Mouse (Mus musculus) midbrain, embryonic 11.5 days (tissue): Measurements from ENCODE around the gene Pagr1a. TPM values are rescaled to one million over a fixed set of nuclear protein-coding genes. Genes with fewer than 3 reads are reported as not detected.

Source experiments
- ATAC-seq: fragments of 200-750 bp; cut with Nextera tagmentation; 2 replicates; pipeline ENCODE4 v1.8.0; 2017; ENCODE audit warnings: moderate TSS enrichment, moderate library complexity; ENCODE audit not compliant: low FRiP score
- DNase-seq: peaks from one replicate; pipeline ENCODE4 v3.0.0; 2015; ENCODE audit warnings: low spot score; ENCODE audit errors: missing footprints
- H3K27ac ChIP-seq: fragments of 300-500 bp; sonication (generic); 2 replicates; pipeline ENCODE4 v1.5.1; 2014; ENCODE audit warnings: low read depth, low read length
- H3K27me3 ChIP-seq: fragments of 300-500 bp; sonication (generic); 2 replicates; pipeline ENCODE4 v1.6.1; 2014; ENCODE audit warnings: mild to moderate bottlenecking, low read length, moderate library complexity, mixed read lengths; ENCODE audit not compliant: control insufficient read depth, insufficient read depth
- H3K36me3 ChIP-seq: fragments of 300-500 bp; sonication (generic); 2 replicates; pipeline ENCODE4 v1.6.1; 2014; ENCODE audit warnings: mild to moderate bottlenecking, low read length, moderate library complexity, mixed read lengths; ENCODE audit not compliant: control insufficient read depth, insufficient read depth
- H3K4me1 ChIP-seq: fragments of 300-500 bp; sonication (generic); 2 replicates; pipeline ENCODE4 v1.6.1; 2014; ENCODE audit warnings: low read length; ENCODE audit not compliant: control insufficient read depth, insufficient read depth
- H3K4me2 ChIP-seq: fragments of 300-500 bp; sonication (generic); 2 replicates; pipeline ENCODE4 v1.6.1; 2014; ENCODE audit warnings: mild to moderate bottlenecking, moderate library complexity
- H3K4me3 ChIP-seq: fragments of 300-500 bp; sonication (generic); 2 replicates; pipeline ENCODE4 v1.5.1; 2014; ENCODE audit warnings: low read depth, low read length
- H3K9ac ChIP-seq: fragments of 300-500 bp; sonication (generic); 2 replicates; pipeline ENCODE4 v1.6.1; 2014; ENCODE audit warnings: low read length
- H3K9me3 ChIP-seq: fragments of 300-500 bp; sonication (generic); 2 replicates; pipeline ENCODE4 v1.6.1; 2016; ENCODE audit warnings: low read length; ENCODE audit not compliant: control insufficient read depth
- WGBS: fragments of 180-500 bp; shearing (Covaris S2); extraction: QIAGEN DNeasy Blood & Tissue Kit; methylation state at CpG from one replicate; pipeline ENCODE4 v1.1.7; 2014; 5-methylcytosine and 5-hydroxymethylcytosine counted together
- polyA plus RNA-seq: library from polyadenylated mRNA; unstranded; fragments of >200 nt; fragmentation: Nextera tagmentation; extraction: Ambion mirVana; gene quantifications from 2 replicates; pipeline ENCODE4 v1.2.1, GENCODE M21; 2014

The Pagr1a gene
- polyA plus RNA-seq, 1 experiment from 2014 or later: 70.6 TPM

DNA sequence TGATC, 869 bp downstream of the Pagr1a start, which contains the start of gene Pagr1b:
Gene Pagr1b, minus strand, starts transcription at position 4 of the 5 bp plus-strand sequence.
- ATAC-seq (no peak), DNase-seq (no peak)
- peak within 1 kb of the TSS; percentile 93 for H3K27ac ChIP-seq
- H3K36me3 ChIP-seq: 0 out of 2 replicates have a peak, but pooled peaks cover 4% of the 10 kb centered on the region
- H3K4me1 ChIP-seq: peaks cover 29% of the 10 kb centered on the region
- peak within 1 kb of the TSS; percentile 85 for H3K9ac ChIP-seq
- peak within 1 kb of the TSS; percentile 94 for H3K4me2 ChIP-seq
- H3K9me3 ChIP-seq: no peaks in the 10 kb centered on the region
- peak within 1 kb of the TSS; percentile 80 for H3K4me3 ChIP-seq
- H3K27me3 ChIP-seq: no peaks in the 10 kb centered on the region

- H3K9me3 ChIP-seq: no peaks in the 10 kb centered on the region
- 0 out of 2 replicates have a peak, but pooled peaks cover 4% of the 10 kb centered on the region for H3K36me3 ChIP-seq
- peaks cover 26% of the 10 kb centered on the region for H3K4me1 ChIP-seq
- DNase-seq (peak; percentile 88), ATAC-seq (peak; percentile 30)
- H3K4me3 ChIP-seq: peak overlapping the region; percentile 80
- H3K27ac ChIP-seq: peak overlapping the region; percentile 93
- H3K27me3 ChIP-seq: no peaks in the 10 kb centered on the region
- H3K9ac ChIP-seq: peak overlapping the region; percentile 85
- H3K4me2 ChIP-seq: peak overlapping the region; percentile 94
- 1% methylated on average over 10 of the region's 10 CpGs for WGBS
These were observed 1.1 kb downstream of the Pagr1a start for GRCm38 (mm10) chr7:127016081-127016480.

GRCm38 (mm10) chr7:127014993-127015392, 2.2 kb downstream of the Pagr1a start:
- Histone ChIP-seq H3K4me3 (no peak overlapping the region), H3K4me2 (no peak overlapping the region), H3K9me3 (no peaks in the 10 kb centered on the region), H3K9ac (no peak overlapping the region), H3K36me3 (0 out of 2 replicates have a peak, but pooled peaks cover 4% of the 10 kb centered on the region), H3K4me1 (peaks cover 16% of the 10 kb centered on the region), H3K27ac (no peak overlapping the region), H3K27me3 (no peaks in the 10 kb centered on the region)
- DNase-seq (no peak), ATAC-seq (no peak)
- WGBS: 97% methylated on average over 12 of the region's 12 CpGs

DNA sequence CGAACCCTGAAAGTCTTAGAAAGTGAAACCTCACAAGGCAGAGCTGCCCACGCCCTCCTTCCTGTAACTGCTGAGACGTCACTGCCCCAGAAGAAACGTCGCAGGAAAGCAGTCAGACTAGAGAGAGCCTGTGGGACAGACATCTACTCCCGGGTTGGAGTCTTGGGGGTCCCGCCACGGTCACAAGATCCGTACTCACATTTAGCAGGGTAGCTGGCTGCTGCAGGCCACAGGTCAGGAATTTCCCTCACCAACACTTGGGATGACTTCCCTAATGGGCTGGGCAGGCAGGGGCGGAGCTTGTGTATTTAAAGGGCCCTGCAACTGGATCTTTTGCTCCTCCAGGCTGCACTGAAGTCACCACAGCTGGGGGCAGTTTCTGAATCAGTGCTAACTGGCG, 2.8 kb downstream of the Pagr1a start, which contains the start of gene Mvp:
Gene Mvp, minus strand, starts transcription at position 302 of the 400 bp plus-strand sequence.
- Histone ChIP-seq H3K27ac (no peak within 1 kb of the TSS), H3K4me1 (peaks cover 13% of the 10 kb centered on the region), H3K27me3 (no peaks in the 10 kb centered on the region), H3K36me3 (0 out of 2 replicates have a peak, but pooled peaks cover 4% of the 10 kb centered on the region), H3K9ac (no peak within 1 kb of the TSS), H3K4me2 (peak within 1 kb of the TSS; percentile 94), H3K4me3 (peak within 1 kb of the TSS; percentile 80), H3K9me3 (no peaks in the 10 kb centered on the region)
- WGBS: 74% methylated on average over 11 of the region's 11 CpGs
- ATAC-seq: no peak
- no peak for DNase-seq

GRCm38 (mm10) chr7:127013385-127013784, 3.8 kb downstream of the Pagr1a start:
- ATAC-seq: no peak
- Histone ChIP-seq H3K27me3 (no peaks in the 10 kb centered on the region), H3K36me3 (0 out of 2 replicates have a peak, but pooled peaks cover 4% of the 10 kb centered on the region), H3K9ac (no peak overlapping the region), H3K9me3 (no peaks in the 10 kb centered on the region), H3K4me3 (no peak overlapping the region), H3K4me2 (no peak overlapping the region), H3K4me1 (peaks cover 9% of the 10 kb centered on the region), H3K27ac (no peak overlapping the region)
- DNase-seq: no peak
- WGBS: 93% methylated on average over 6 of the region's 6 CpGs

- 97% methylated on average over 10 of the region's 10 CpGs for WGBS
- H3K36me3 ChIP-seq: 0 out of 2 replicates have a peak, but pooled peaks cover 4% of the 10 kb centered on the region
- H3K9me3 ChIP-seq: no peaks in the 10 kb centered on the region
- H3K4me3 ChIP-seq: no peak overlapping the region
- ATAC-seq: no peak
- H3K4me1 ChIP-seq: peaks cover 9% of the 10 kb centered on the region
- DNase-seq: no peak
- no peak overlapping the region for H3K27ac ChIP-seq
- no peaks in the 10 kb centered on the region for H3K27me3 ChIP-seq
- no peak overlapping the region for H3K9ac ChIP-seq
- no peak overlapping the region for H3K4me2 ChIP-seq
These were observed 4.3 kb downstream of the Pagr1a start for GRCm38 (mm10) chr7:127012845-127013244.

DNA sequence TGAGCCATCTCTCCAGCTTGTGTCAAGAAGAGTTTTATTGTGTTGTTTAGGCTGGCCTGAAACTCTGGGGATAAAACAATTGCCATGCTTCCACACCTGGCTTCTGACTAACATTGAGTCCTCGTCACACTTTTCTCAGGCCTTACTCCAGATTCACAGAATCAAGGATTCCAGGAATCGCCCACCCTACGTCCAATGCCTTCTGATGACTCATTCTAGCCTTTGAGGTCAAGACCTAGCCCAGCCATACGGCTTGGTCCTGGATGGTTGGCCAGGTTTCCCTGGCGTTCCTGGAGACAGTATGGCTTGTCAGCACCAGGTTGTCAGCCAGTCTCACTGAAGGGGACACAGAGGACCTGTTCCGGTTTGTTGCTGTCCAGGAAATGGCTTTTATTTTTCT, 4.8 kb downstream of the Pagr1a start:
- Histone ChIP-seq H3K4me2 (no peak overlapping the region), H3K4me3 (no peak overlapping the region), H3K36me3 (0 out of 2 replicates have a peak, but pooled peaks cover 4% of the 10 kb centered on the region), H3K27me3 (no peaks in the 10 kb centered on the region), H3K27ac (no peak overlapping the region), H3K9me3 (no peaks in the 10 kb centered on the region), H3K9ac (no peak overlapping the region), H3K4me1 (peaks cover 9% of the 10 kb centered on the region)
- ATAC-seq (no peak), DNase-seq (no peak)
- WGBS: 88% methylated on average over 6 of the region's 6 CpGs

- H3K4me1 ChIP-seq: peaks cover 9% of the 10 kb centered on the region
- 0 out of 2 replicates have a peak, but pooled peaks cover 4% of the 10 kb centered on the region for H3K36me3 ChIP-seq
- no peaks in the 10 kb centered on the region for H3K9me3 ChIP-seq
- 73% methylated on average over 2 of the region's 2 CpGs for WGBS
- DNase-seq (no peak), ATAC-seq (no peak)
- H3K27ac ChIP-seq: no peak overlapping the region
- no peak overlapping the region for H3K4me2 ChIP-seq
- no peak overlapping the region for H3K4me3 ChIP-seq
- H3K27me3 ChIP-seq: no peaks in the 10 kb centered on the region
- no peak overlapping the region for H3K9ac ChIP-seq
These were observed 5.4 kb downstream of the Pagr1a start for GRCm38 (mm10) chr7:127011717-127012116.

DNA sequence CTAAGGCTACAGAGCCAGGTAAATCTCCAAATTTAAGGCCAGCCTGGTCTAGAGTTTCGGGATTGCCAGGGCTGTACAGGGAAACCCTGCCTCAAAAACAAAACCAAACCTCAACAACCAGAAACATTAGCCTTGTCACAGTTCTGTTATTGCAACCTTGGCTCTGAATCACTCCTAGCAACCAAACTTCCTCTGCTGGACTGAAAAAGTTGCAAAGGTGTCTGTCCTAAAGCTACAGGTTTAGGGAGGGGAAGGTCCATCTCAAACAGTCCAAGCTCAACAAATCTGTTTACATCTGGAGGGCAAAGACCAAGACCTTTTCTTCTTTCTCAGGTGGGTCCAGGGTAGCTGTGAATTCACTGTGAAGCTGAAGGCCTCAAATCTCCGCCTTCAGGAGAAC, 6.1 kb downstream of the Pagr1a start:
- no peak overlapping the region for H3K9ac ChIP-seq
- H3K4me3 ChIP-seq: no peak overlapping the region
- no peak overlapping the region for H3K4me2 ChIP-seq
- WGBS: 91% methylated on average over 2 of the region's 2 CpGs
- H3K36me3 ChIP-seq: 0 out of 2 replicates have a peak, but pooled peaks cover 4% of the 10 kb centered on the region
- H3K9me3 ChIP-seq: no peaks in the 10 kb centered on the region
- no peak overlapping the region for H3K27ac ChIP-seq
- H3K27me3 ChIP-seq: no peaks in the 10 kb centered on the region
- no peak for ATAC-seq
- no peak for DNase-seq
- H3K4me1 ChIP-seq: peaks cover 9% of the 10 kb centered on the region
